Mouse (Mus musculus): Measurements from ENCODE around the gene Cdc42se2.

GRCm38 (mm10) chr11:54836106-54836505 lies 48.6 kb upstream of the Cdc42se2 start:
- TF ChIP-seq CTCF (IDR thresholded peaks at IDR 0.05) (no peak), EP300 (IDR thresholded peaks at IDR 0.05) (no peak)
